Mouse (Mus musculus) B cell, adult 2 months (primary cell): ENCODE data around the gene Bcr.

Experiments used
- DNase-seq, 2 experiments: peaks; one replicate each; pipeline ENCODE4 v3.0.0; 2022

The Bcr gene

DNA sequence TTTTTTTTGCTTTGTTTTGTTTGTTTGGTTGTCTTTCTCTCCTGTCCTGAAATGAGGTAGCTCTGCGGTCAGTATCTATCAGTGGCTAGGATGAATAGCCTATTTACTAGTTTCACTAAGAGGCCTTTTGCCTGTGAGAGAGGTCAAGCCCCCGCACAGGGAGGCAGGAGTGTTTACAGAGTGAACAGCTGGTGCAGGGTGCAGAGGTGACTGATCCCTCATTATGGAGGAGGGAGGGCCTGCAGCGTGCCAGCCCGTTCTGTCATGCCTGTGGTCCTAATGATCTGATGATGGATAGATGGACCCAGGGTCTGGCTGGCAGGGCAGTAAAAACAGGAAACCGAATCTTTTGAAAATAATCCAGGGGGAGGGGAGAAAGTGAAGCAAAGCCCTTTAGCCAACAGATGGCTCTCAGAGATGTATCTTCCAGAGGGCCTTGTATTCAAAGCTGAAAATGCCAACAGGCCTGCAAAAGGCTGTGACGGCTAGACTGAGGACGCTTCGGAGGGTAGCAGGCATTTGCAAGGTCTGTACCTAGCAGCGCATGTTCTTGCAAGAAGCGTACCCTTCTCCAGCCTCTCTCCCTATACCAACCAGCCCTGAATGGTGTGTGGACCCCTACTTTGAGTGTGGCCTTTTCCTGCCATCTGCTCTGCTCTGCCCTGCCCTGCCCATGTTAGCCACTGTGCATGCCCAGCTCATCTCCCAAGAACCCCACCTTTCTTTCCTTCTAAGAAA is 38.2 kb downstream of the Bcr start:
- DNase-seq = no peak

DNA sequence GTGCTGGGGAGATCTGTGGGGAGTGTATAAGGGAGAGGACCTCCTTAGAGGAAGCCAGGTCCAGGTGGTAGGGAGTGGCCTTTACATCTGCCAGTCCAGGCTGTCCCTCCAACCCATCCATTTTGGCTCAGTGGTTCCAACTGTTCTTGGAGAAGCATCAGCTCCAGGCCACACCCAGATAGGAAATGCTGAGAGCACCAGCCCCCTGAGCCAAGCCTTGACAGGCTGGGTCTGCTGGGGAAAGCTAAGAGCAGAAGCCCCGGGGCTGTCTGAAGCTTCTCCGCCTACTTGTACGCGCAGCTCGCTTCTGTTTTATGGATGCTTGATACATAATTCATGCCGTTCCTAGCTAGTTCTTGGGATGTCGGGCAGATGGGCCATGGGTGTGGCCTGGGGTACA is 39.9 kb downstream of the Bcr start:
- DNase-seq = no peak

DNA sequence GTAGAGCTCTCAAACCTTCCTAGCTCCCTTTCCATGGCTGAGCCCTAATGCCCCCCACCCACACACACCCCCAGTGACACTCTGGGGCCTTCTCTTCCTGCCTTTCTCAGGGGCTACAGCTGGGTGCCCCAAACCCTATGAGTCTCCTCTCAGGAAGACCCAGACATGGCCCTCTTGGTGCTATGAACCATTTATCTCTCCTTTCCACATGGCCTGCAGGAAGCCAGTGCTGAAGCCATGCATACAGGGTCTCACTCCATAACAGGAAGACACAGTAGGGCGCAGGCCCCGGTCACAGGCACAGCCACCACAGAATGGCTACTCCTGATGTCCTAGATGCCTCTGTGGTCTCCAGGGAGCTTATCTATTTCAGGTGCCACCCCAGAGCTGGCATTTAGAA is 43.1 kb downstream of the Bcr start:
- no peak for DNase-seq

DNA sequence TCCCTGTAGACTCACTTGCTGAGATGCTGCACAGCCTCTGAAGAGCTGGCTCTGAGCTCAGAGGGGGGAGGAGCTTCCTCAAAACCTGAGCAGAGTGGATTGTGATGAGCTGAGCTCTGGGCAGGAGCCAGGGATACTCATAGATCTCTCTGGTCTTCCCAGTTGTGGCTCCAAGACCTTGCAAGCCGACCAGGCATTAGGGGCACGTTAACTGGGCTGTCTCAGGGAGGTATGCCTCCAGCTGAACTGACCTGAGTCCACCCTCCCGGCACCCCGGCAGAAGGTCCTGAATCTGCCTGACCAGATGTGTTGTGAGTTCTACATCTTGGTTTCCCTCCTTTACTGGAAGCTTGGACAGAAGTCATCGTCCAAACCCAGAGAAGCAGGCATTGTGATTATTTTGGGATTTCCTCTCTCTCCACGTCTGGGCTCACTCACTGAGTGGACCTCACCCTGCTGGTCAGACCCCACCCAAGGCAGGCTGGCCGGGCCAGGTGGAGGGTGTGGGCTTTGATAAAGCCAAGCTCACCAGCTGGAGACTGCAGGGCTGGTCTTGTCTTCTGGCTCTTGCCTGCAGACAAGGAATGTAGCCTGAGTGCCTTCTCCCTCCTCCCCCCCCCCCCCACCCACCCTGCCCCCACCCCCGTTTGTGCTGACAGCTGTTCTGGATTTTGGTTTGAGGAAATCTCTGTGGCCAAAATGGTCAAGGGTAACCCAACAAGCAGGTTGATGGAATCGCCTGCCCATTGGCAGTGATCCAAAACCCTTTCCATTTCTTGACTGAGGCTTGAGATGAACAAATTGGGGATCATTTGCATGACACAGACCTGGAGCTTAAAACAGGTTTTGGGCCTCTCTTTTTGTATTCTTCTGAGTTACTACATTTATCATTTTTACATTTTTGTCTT is 44.1 kb downstream of the Bcr start:
- no peak for DNase-seq

DNA sequence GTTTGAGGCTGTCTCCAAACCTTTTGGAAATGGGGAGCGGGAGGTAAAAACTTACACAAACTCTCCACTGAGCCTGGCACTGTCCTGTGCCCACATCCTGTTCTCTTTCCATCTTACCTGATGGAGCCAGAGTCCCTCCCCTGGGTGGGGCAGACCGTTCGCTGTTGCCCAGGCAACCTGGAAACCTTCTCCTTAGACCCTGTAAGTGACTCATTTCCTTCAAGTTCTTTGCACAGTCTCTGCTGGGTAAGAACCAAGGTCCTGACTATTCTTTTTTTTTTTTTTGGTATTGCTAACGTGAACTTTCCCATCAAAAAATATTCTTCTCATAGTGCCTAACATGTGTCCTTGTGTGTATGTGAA is 44.7 kb downstream of the Bcr start:
- DNase-seq = peak; percentile 29 to 45

DNA sequence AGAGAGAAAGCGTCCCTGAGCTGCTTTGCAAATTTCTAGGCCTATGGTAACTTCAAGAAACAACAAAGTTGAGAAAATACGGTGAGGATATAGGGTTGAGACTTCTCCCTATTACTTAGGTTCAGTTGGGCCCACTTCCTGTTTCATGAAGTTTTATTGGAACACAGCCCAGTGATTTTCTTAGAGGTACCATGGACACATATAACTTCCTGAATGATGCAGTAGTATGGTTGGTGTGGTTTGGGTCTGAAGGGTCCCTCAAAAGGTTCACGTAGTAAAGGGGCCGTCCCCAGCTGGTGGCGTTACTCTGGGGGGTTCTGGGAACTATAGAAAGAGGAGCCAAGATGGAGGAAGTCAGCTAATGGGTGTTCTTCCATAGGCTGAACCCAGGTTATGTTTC is 45.3 kb downstream of the Bcr start:
- DNase-seq = peak; percentile 24 to 29

DNA sequence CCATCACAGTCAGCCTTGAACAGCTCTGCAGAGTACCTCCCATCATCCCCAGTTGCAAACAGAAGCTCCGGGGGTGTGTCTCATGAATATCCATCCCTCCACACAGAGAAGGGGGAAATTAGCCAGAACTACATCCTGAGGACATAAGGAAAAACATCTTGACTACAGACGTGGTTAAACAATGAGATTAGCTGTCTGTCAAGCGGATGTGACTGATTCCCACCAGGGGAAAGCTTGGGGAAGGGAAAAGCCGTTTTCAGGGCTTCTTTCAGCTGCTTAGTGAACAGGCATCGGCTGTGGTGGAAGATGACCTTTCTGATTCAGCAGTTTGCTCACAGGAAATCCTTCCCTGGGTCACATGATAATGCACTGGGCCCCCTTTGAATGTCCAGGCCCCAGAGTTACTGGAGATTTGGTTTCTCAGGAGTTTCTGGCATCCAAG is 46.6 kb downstream of the Bcr start:
- DNase-seq = no peak

DNA sequence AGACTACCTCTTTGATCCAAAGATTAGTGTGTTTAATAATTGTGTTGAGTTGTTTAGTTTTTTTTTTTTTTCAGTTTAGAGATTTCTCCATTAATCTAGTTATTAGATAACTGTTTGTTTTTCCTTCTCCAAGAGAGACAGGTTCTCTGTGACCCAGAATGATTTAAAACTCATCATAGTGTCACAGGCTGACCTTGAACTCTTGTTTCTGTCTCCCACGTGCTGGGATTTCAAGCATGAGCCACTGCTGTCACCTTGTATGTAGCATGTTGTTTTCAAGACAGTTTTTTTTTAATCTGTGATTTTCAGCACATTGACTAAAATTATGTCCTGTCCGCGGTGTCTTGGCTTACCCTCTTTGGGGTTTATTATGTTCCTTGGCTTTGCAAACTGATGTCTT is 47.7 kb downstream of the Bcr start:
- DNase-seq = no peak

DNA sequence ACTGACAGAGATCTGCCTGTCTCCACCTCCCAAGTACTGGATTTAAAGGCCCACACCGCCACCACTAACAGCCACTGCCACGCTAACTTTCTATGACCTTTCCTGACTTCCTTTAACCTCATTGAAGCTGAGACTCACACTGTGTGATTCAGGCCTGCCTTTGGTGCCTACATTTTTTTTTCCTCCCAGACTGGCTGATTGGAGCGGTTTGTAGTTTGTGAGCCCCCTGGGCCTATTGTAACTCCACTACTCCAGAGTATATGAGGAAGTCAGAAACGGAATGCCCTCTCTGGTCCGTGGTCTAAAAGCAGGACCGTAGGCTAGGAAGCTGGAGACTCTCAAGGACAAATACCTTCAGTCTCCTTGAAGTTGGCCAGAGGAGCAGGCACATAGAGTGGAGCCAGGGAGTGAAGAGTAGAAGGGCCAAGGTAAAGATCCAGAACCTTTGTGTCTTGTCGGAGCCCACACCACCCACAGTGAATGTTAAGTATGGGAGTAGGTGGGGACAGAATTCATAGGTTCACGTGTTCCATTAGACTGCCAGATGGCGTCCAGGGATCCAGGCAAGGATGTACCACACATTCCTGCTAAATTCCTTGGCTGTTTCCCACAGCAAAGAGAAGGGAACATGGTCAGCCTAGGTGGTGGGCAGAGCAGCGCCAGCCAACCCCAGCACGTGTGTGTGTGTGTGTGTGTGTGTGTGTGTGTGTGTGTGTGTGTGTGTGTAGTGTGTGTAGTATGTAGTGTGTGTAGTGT is 51.2 kb downstream of the Bcr start:
- no peak for DNase-seq

DNA sequence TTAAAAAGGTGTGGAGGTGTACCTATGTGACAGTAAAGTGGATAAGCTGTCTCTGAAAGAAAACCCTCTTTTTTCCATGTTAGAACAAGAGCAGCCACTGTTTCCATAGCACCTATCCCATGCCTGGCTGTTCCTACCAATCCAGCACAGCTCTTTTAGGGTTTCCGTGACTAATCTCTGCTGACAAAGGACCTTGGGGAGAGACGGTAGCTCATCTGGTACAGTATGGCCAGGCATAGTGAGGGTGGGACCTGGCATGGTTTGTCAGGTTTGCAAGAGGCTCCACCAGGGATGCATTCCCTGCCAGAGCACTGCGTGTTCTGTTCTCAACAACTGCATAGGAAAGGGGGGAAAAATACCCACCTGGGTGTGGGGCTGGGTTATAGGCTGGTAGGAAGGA is 52.0 kb downstream of the Bcr start:
- DNase-seq = no peak

DNA sequence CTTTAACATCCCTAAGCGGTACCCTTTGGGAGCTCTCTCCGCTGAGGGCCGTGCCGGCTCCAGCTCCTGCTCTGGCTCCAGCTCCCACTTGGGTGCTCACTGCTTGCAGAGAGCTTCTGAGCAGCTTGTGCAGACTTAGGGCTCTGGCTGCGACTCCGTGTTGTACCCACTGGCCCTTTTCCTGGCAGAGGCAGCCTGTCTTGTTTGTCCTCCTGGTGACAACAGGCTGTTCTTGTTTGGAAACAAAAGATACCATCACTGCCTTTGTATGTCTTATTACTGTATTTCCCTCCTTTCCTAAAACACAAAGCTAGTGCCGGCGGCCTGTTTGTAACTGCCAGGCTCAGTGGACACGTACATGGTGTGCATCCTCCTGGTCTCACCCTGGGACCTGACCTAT is 53.2 kb downstream of the Bcr start:
- DNase-seq = no peak

DNA sequence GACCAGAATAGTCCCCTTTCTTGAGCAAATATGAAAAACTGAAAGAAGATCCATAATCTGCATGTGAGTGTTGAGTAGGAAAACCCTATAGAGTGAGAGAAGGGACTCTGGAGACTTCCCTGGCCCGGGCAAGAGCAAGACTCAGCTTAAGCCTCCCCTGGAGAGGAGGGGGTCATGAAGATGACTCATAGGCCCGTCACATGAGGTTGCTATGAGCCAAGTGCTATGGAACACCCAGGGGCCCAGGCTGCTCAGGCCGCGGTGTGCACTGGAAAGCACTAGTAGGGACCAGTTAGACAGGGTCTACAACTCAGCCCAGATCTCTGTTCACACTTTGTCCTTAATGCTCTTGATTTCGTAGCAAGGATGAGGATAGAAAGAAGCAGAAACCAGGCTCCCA is 54.8 kb downstream of the Bcr start:
- no peak for DNase-seq

DNA sequence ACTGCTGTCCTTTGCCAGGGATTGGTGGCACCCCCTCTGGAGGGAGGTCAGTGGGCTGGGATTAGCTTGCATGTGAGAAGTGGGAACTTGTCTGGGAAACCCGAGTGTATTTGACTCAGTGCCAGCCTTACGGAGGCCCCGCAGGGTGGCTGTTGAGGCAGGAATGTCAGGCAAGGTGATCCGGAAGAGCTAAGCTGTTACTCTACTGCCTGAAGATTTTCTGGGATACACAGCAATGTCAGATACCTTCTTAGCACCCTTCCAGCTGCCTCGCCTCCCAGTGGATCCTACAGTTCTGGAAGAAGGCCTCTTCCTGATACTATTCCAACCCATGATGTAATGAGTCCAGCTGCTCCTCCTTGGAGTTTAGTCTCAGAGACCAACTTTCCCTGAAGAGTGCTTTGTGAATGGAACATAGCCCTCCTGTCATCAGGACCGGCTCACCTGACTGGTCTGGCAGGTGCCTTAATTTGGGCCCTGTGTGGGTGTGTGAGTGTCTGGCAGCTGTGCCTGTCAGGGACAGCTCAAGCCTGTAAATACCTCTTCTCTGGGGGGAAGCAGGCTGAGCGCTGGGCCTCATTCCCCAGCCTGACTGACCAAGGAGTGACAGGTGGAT is 56.6 kb downstream of the Bcr start:
- DNase-seq = no peak

DNA sequence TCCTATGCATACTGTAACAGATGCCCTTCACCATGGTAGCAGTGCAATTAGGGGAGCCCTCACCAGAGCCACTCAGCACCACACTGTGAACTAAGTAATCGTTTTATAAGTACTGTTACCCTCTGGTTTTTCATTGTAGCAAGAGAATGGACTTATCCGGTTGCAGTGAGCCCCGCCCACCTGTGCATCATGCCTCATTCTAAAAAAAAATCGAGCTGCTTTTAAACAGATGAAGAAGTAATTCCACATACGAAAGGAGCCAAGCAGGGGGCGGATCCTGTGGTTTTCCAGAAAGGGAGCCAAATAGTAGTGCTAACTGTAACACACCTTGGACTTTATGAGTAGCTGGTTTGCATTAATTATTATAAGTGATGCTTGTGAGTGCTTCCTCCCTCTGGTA is 58.1 kb downstream of the Bcr start:
- no peak for DNase-seq

DNA sequence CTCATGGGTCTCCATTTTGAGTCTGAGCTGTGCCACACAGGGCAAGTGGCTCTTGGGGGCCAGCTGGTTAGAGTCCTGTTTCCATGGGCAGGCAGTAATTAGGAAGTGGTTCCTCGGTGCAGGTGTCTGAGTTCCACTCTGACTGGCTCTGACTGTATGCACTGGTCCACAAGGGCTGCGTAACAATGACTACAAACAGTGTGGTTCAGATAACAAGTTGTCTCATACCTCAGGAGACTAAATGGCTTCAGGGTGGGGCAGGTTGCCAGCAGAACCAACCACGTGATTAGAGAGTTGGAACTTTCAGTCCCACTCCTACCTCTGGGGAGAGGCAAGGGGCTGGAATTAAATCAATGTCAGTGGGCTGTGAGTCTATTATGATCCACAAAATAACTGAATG is 59.0 kb downstream of the Bcr start:
- DNase-seq = peak; percentile 38 to 40

DNA sequence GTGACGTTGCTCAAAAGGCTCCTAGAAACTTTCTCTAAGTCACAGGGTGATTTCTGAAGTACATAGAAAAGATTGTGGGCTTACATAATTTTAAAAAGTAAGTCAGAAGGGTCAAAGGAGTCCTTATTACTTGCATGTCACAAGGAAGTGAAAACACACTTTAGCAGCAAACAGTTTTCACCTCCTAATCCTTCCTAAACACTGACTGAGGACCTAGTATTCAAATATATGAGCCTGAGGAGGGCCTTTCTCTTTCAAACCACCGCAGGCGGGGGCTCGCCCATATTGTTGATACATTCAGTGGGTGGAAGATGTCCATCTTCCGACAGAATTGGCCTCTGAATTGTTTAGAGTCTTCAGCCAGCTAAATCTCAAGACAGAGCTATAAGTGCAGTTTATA is 59.8 kb downstream of the Bcr start:
- DNase-seq = no peak

DNA sequence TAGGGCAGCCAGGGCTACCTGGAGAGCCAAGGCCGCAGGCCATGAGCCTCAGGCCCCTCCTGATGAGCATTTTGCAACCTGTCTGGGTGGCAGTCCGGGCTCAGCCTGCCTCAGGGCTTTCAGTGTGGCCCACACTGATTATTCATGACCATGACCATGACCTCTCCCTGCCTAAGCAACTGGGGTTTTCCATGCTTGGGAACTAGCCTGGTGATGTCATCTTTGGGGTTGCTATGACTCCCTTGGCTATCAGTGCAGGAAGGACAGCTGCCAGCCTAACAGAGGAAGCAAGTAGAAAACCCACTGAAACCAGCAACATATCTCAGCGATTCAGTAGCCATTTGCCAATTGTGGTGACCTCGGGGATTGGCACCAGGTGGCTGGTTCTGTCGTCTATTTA is 60.6 kb downstream of the Bcr start:
- DNase-seq = peak; percentile 46 to 48

DNA sequence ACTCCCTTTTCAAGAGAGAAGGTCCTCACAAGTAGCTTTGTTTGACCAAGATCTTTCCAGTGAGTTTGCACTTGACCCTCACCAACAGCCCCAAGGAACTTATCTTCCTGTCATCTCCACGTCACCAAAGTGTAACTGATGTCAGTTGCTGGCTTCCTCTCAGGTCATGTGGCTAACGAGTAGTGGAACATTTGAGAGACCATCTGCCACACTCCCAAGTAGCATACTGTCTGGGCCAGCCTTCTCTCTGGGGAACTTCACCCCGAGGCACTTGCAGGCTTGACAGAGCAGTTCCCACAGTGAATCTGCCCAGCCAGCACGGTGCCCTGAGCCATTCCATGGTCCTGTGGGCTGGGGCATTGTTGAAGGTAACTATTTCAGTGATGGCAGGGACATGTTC is 65.2 kb downstream of the Bcr start:
- peak in 1 of 2 experiments; percentile 22 for DNase-seq

DNA sequence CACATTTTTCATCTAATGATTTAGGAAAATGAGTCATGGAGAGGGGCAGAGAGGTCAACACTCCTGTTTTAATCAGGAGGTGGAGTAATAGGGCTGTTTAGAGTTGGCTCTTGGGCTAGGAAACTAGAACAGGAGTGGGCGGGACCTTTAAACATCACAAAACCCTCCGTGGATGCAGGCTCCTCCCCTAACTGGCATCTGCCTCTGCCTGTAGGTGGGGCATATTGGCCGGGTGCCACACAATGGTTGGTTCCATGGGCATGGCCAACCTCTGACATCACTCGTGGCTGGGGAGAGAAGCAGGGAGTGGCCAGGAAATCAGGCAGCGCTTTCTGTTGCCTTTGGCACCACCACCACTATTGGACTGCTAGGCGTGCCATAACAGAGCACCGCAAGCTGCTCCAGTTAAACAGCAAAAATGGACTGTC is 68.9 kb downstream of the Bcr start:
- peak in 1 of 2 experiments; percentile 25 for DNase-seq

DNA sequence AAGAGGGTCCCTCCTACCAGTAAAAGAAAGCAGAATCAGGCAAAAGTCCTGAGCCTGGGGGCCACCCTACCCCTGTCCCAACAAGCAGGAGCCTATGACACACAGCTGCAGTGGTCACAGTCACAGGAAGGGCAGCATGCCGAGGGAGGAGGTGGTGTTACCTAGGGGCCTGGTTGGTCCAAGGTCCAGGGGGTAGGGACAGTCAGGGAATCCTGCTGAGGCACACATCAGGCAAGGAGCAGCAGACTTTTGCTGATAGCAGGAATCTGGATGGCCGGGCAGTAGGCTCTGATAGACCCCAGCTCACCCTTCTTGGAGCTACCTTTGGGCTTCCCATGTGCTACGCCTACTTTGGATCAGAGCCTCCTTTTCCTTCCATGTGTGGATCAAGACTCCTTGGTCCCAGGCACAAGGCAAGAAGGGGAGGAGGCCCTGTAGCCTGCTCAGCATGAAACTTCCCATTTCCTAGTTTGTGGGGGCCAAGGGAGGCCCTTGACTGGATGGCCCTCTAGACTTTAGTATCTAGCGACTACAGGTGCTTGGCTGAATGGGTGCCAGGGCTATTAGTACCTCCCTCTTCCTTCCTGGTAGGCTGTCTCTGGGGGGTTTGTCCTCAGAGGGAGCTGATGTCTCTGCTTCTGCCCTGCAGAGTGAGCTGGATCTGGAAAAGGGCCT is 70.1 kb downstream of the Bcr start:
- DNase-seq = no peak

DNA sequence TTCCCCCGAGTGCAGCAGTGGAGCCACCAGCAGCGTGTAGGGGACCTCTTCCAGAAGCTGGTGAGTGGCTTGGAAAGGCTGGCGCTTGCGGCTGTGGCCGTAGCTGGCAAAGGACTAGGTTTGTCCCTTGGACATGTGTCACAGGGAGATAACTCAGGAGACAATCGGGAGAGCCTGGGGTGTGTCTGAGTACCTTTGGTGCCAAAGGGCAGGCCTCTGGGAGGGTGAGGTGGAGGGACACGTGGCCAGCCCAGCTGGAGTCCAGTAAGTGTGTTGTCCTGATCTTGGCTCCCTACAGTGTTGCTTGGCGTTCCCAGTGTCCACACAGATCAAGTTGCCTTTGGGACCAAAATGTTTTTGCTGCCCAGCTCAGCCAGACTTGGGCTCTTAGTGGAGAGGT is 71.2 kb downstream of the Bcr start:
- DNase-seq = no peak

DNA sequence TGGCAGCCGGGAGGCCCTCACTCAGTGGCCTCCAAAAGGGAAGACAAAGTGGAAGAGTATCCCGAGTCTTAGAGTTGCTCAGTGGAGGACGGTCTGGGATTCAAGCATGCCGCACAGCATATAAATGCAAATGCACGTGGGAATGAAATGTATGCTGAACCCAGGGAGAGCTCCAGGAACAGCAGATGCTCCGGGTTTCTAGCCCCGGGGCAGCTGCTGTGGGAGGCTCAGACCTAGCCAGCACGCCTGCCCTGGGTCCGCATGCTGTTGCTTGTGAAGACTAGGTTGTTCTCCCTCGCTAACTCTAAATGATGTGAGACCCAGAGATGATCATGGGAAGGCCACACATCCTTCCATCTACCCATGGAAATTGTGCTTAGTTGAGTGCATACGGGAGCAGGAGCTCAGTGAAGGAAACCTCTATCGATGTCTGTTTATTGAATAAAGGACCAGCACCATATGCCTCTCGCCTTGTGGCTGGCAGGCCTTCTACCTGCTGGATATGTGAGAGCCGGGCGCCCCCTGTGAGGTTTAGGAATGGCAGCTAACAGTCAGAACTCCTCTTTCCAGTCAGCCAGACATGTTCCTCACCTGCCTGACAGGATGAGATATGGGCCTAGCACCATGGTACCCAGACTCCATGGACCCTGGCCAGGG is 74.6 kb downstream of the Bcr start:
- DNase-seq = no peak
